Mouse (Mus musculus): Measurements from ENCODE around the gene Cmss1. TPM values are rescaled to one million over a fixed set of nuclear protein-coding genes. Genes with fewer than 3 reads are reported as not detected.

Cmss1 gene
- polyA plus RNA-seq, 2 experiments = 10.9 to 45.3 TPM

GRCm38 (mm10) chr16:57471071-57471470, 135.6 kb downstream of the Cmss1 start:
- Histone ChIP-seq H3K27ac (replicated peaks; ENCODE audit: low read depth, low read length) (no peak overlapping the region), H3K9ac (ENCODE audit: low read depth, low read length, severe bottlenecking) (no peak overlapping the region), H3K4me2 (replicated peaks; ENCODE audit: low read depth, low read length, severe bottlenecking) (no peak overlapping the region), H3K4me3 (replicated peaks; ENCODE audit: low read length) (no peak overlapping the region), H3K9me3 (ENCODE audit: control insufficient read depth, low read length) (no peaks in the 10 kb centered on the region), H3K4me1 (ENCODE audit: control insufficient read depth, insufficient read depth, low read length) (peaks cover 15% of the 10 kb centered on the region; the same call in 1 of the 2 replicates), H3K36me3 (ENCODE audit: control insufficient read depth, insufficient read depth, low read length) (no peaks in the 10 kb centered on the region), H3K27me3 (ENCODE audit: control insufficient read depth, insufficient read depth, low read length) (no peaks in the 10 kb centered on the region)
- ATAC-seq (ENCODE audit: low FRiP score, low read depth) (no peak), DNase-seq (ENCODE audit: low spot score) (no peak)
- TF ChIP-seq POLR2A (IDR thresholded peaks at IDR 0.05; ENCODE audit: borderline replicate concordance, extremely low read depth, insufficient read depth, insufficient read length) = no peak

GRCm38 (mm10) chr16:57470286-57470830, 136.3 kb downstream of the Cmss1 start:
- no peak overlapping the region for H3K9ac ChIP-seq (ENCODE audit: low read depth, low read length, severe bottlenecking)
- H3K4me1 ChIP-seq (ENCODE audit: control insufficient read depth, insufficient read depth, low read length) = peaks cover 15% of the 10 kb centered on the region; the same call in 1 of the 2 replicates
- H3K4me3 ChIP-seq (replicated peaks; ENCODE audit: low read length) = no peak overlapping the region
- 91% methylated on average over 12 of the region's 12 CpGs for WGBS
- H3K27ac ChIP-seq (replicated peaks; ENCODE audit: low read depth, low read length) = no peak overlapping the region
- H3K36me3 ChIP-seq (ENCODE audit: control insufficient read depth, insufficient read depth, low read length) = no peaks in the 10 kb centered on the region
- ATAC-seq (ENCODE audit: low FRiP score, low read depth) (no peak), DNase-seq (ENCODE audit: low spot score) (no peak)
- H3K9me3 ChIP-seq (ENCODE audit: control insufficient read depth, low read length) = no peaks in the 10 kb centered on the region
- no peak overlapping the region for H3K4me2 ChIP-seq (replicated peaks; ENCODE audit: low read depth, low read length, severe bottlenecking)
- TF ChIP-seq POLR2A (IDR thresholded peaks at IDR 0.05; ENCODE audit: borderline replicate concordance, extremely low read depth, insufficient read depth, insufficient read length) = no peak
- no peaks in the 10 kb centered on the region for H3K27me3 ChIP-seq (ENCODE audit: control insufficient read depth, insufficient read depth, low read length)

GRCm38 (mm10) chr16:57469869-57470268, 136.8 kb downstream of the Cmss1 start:
- H3K27me3 ChIP-seq (ENCODE audit: control insufficient read depth, insufficient read depth, low read length) = no peaks in the 10 kb centered on the region
- 83% methylated on average over 2 of the region's 2 CpGs for WGBS
- peaks cover 15% of the 10 kb centered on the region; the same call in 1 of the 2 replicates for H3K4me1 ChIP-seq (ENCODE audit: control insufficient read depth, insufficient read depth, low read length)
- no peak overlapping the region for H3K4me3 ChIP-seq (replicated peaks; ENCODE audit: low read length)
- H3K36me3 ChIP-seq (ENCODE audit: control insufficient read depth, insufficient read depth, low read length) = no peaks in the 10 kb centered on the region
- no peak for DNase-seq (ENCODE audit: low spot score)
- H3K9ac ChIP-seq (ENCODE audit: low read depth, low read length, severe bottlenecking) = no peak overlapping the region
- H3K4me2 ChIP-seq (replicated peaks; ENCODE audit: low read depth, low read length, severe bottlenecking) = no peak overlapping the region
- H3K27ac ChIP-seq (replicated peaks; ENCODE audit: low read depth, low read length) = no peak overlapping the region
- ATAC-seq (ENCODE audit: low FRiP score, low read depth) = no peak
- TF ChIP-seq POLR2A (IDR thresholded peaks at IDR 0.05; ENCODE audit: borderline replicate concordance, extremely low read depth, insufficient read depth, insufficient read length) = no peak
- H3K9me3 ChIP-seq (ENCODE audit: control insufficient read depth, low read length) = no peaks in the 10 kb centered on the region

- DNase-seq (ENCODE audit: low spot score) (no peak), ATAC-seq (ENCODE audit: low FRiP score, low read depth) (no peak)
- Histone ChIP-seq H3K9me3 (ENCODE audit: control insufficient read depth, low read length) (no peaks in the 10 kb centered on the region), H3K27ac (replicated peaks; ENCODE audit: low read depth, low read length) (no peak overlapping the region), H3K4me2 (replicated peaks; ENCODE audit: low read depth, low read length, severe bottlenecking) (no peak overlapping the region), H3K36me3 (ENCODE audit: control insufficient read depth, insufficient read depth, low read length) (no peaks in the 10 kb centered on the region), H3K4me1 (ENCODE audit: control insufficient read depth, insufficient read depth, low read length) (peaks cover 15% of the 10 kb centered on the region; the same call in 1 of the 2 replicates), H3K4me3 (replicated peaks; ENCODE audit: low read length) (no peak overlapping the region), H3K27me3 (ENCODE audit: control insufficient read depth, insufficient read depth, low read length) (no peaks in the 10 kb centered on the region), H3K9ac (ENCODE audit: low read depth, low read length, severe bottlenecking) (no peak overlapping the region)
- no peak for TF ChIP-seq POLR2A (IDR thresholded peaks at IDR 0.05; ENCODE audit: borderline replicate concordance, extremely low read depth, insufficient read depth, insufficient read length)
- 56% methylated on average over 4 of the region's 4 CpGs for WGBS
Observed at GRCm38 (mm10) chr16:57469301-57469700, 137.4 kb downstream of the Cmss1 start.

- H3K4me1 ChIP-seq (ENCODE audit: control insufficient read depth, insufficient read depth, low read length) = peaks cover 11% of the 10 kb centered on the region; the same call in 1 of the 2 replicates
- no peak overlapping the region for H3K4me3 ChIP-seq (replicated peaks; ENCODE audit: low read length)
- WGBS = 79% methylated on average over 9 of the region's 9 CpGs
- no peak overlapping the region for H3K4me2 ChIP-seq (replicated peaks; ENCODE audit: low read depth, low read length, severe bottlenecking)
- no peak for TF ChIP-seq POLR2A (IDR thresholded peaks at IDR 0.05; ENCODE audit: borderline replicate concordance, extremely low read depth, insufficient read depth, insufficient read length)
- no peaks in the 10 kb centered on the region for H3K27me3 ChIP-seq (ENCODE audit: control insufficient read depth, insufficient read depth, low read length)
- H3K27ac ChIP-seq (replicated peaks; ENCODE audit: low read depth, low read length) = no peak overlapping the region
- no peaks in the 10 kb centered on the region for H3K36me3 ChIP-seq (ENCODE audit: control insufficient read depth, insufficient read depth, low read length)
- ATAC-seq (ENCODE audit: low FRiP score, low read depth) (no peak), DNase-seq (ENCODE audit: low spot score) (no peak)
- no peaks in the 10 kb centered on the region for H3K9me3 ChIP-seq (ENCODE audit: control insufficient read depth, low read length)
- H3K9ac ChIP-seq (ENCODE audit: low read depth, low read length, severe bottlenecking) = no peak overlapping the region
Observed at GRCm38 (mm10) chr16:57465386-57465913, 141.2 kb downstream of the Cmss1 start.

Measured in limb, embryonic 14.5 days (tissue).